Mouse (Mus musculus) cerebellum, postnatal 14 days (tissue): ENCODE measurements at regions not wholly inside any gene's neighbourhood (a gene's known extent, or its start where the extent isn't known, plus 50 kb on each side); places are given as distances from the start of the nearest gene placed in this dataset.

ENCODE experiments used
- DNase-seq, 2 experiments: peaks; one replicate each; pipeline ENCODE4 v3.0.0; 2021; ENCODE audit warnings: mixed read lengths in 2 of 2

GRCm38 (mm10) chr8:101815121-101815520, 970.3 kb downstream of the Cdh11 start:
- peak; percentile 3 for DNase-seq

GRCm38 (mm10) chr8:101803561-101803960, 981.9 kb downstream of the Cdh11 start:
- no peak for DNase-seq

GRCm38 (mm10) chr8:101802119-101802518, 983.3 kb downstream of the Cdh11 start:
- DNase-seq: no peak

GRCm38 (mm10) chr8:101790785-101791184, 994.7 kb downstream of the Cdh11 start:
- no peak for DNase-seq

GRCm38 (mm10) chr8:101786876-101787275, 998.6 kb downstream of the Cdh11 start:
- DNase-seq: no peak

GRCm38 (mm10) chr8:101782556-101782955, 1002.9 kb downstream of the Cdh11 start:
- no peak for DNase-seq

- no peak for DNase-seq
Observed at GRCm38 (mm10) chr8:101781942-101782341, 1003.5 kb downstream of the Cdh11 start.

GRCm38 (mm10) chr8:101779966-101780365, 1005.5 kb downstream of the Cdh11 start:
- peak in 1 of 2 experiments; percentile 4 for DNase-seq

GRCm38 (mm10) chr8:101767588-101767987, 1017.9 kb downstream of the Cdh11 start:
- no peak for DNase-seq
